Mouse (Mus musculus) kidney, adult 2 months (tissue): ENCODE data around the gene Pnp.

Experiments used
- CTCF ChIP-seq: fragments of 200-500 bp; conservative IDR thresholded peaks from 2 replicates; pipeline ENCODE4 v1.5.1; 2011; ENCODE audit warnings: low read depth, mild to moderate bottlenecking, control low read depth, low read length, moderate library complexity, mixed read lengths; ENCODE audit not compliant: insufficient read depth, insufficient read length
- POLR2A ChIP-seq: fragments of 200-500 bp; IDR thresholded peaks from one replicate; pipeline ENCODE4 v1.6.1; 2011; ENCODE audit warnings: low read depth, low read length, control low read depth

DNA sequence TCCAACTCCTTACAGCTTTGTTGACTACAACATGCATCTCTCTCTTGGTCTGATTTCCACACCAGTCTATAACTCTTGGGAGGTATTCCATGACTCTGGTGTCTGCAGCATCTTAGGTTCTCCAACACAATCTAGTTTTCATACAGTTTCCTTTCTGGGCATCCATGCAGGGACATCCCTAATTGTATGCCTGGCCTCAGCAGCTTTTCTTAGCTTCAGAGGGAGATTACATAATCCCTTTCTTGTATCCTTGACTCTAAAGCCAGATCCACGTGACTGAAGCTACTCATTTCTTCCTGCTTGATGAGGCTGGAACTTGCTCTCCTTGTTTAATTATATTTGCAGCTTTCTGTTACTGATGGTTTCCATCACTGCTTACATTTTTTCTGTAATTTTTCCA is 5.8 kb downstream of the Pnp start:
- TF ChIP-seq CTCF (no peak), POLR2A (no peak)
